Mouse (Mus musculus) stomach, postnatal 0 days (tissue): ENCODE data around the gene Prickle2. TPM values are rescaled to one million over a fixed set of nuclear protein-coding genes. Genes with fewer than 3 reads are reported as not detected.

Source experiments
- ATAC-seq: fragments of 200-750 bp; cut with Nextera tagmentation; 2 replicates; pipeline ENCODE4 v1.8.0; 2017; ENCODE audit not compliant: low FRiP score, low TSS enrichment
- DNase-seq: peaks from one replicate; pipeline ENCODE4 v3.0.0-alpha.2; 2016; ENCODE audit warnings: low spot score
- H3K27ac ChIP-seq: fragments of 300-500 bp; sonication (generic); replicated peaks from 2 replicates; pipeline ENCODE4 v1.5.1; 2014; ENCODE audit warnings: mild to moderate bottlenecking, control low read depth
- H3K27me3 ChIP-seq: fragments of 300-500 bp; sonication (generic); 2 replicates; pipeline ENCODE4 v1.6.1; 2014; ENCODE audit warnings: low read length; ENCODE audit not compliant: control insufficient read depth, insufficient read depth
- H3K36me3 ChIP-seq: fragments of 300-500 bp; sonication (generic); 2 replicates; pipeline ENCODE4 v1.6.1; 2014; ENCODE audit warnings: low read length, mixed read lengths; ENCODE audit not compliant: control insufficient read depth, insufficient read depth
- H3K4me1 ChIP-seq: fragments of 300-500 bp; sonication (generic); replicated peaks from 2 replicates; pipeline ENCODE4 v1.6.1; 2014; ENCODE audit warnings: antibody characterized with exemption; ENCODE audit not compliant: control insufficient read depth, insufficient read depth
- H3K4me2 ChIP-seq: fragments of 300-500 bp; sonication (generic); replicated peaks from 2 replicates; pipeline ENCODE4 v1.6.1; 2014; ENCODE audit warnings: low read depth, mild to moderate bottlenecking, control low read depth, moderate library complexity
- H3K4me3 ChIP-seq: fragments of 300-500 bp; sonication (generic); 2 replicates; pipeline ENCODE4 v1.5.1; 2014; ENCODE audit warnings: low read depth, low read length, control low read depth
- H3K9ac ChIP-seq: fragments of 300-500 bp; sonication (generic); 2 replicates; pipeline ENCODE4 v1.6.1; 2014; ENCODE audit warnings: mild to moderate bottlenecking, low read length, control low read depth, mixed read lengths
- H3K9me3 ChIP-seq: fragments of 300-500 bp; sonication (generic); 2 replicates; pipeline ENCODE4 v1.6.1; 2016; ENCODE audit warnings: low read length; ENCODE audit not compliant: control insufficient read depth
- CTCF ChIP-seq: IDR thresholded peaks from 2 replicates; pipeline ENCODE4 v1.5.1; 2016; ENCODE audit warnings: antibody characterized with exemption, low read depth, mild to moderate bottlenecking, moderate library complexity
- EP300 ChIP-seq: optimal IDR thresholded peaks from 2 replicates; pipeline ENCODE3; 2016; ENCODE audit warnings: antibody characterized with exemption
- WGBS: fragments of 180-500 bp; shearing (Covaris S2); extraction: QIAGEN DNeasy Blood & Tissue Kit; methylation state at CpG from one replicate; pipeline ENCODE4 v1.1.7; 2014; 5-methylcytosine and 5-hydroxymethylcytosine counted together
- polyA plus RNA-seq: library from polyadenylated mRNA; unstranded; fragments of >200 nt; fragmentation: Nextera tagmentation; extraction: Ambion mirVana; gene quantifications from 2 replicates; pipeline ENCODE4 v1.2.1, GENCODE M21; 2015

Gene Prickle2
- polyA plus RNA-seq, 1 experiment from 2014 or later: 2.3 TPM

- DNase-seq (no peak), ATAC-seq (no peak)
- H3K4me3 ChIP-seq: no peak overlapping the region
- no peaks in the 10 kb centered on the region for H3K9me3 ChIP-seq
- H3K9ac ChIP-seq: no peak overlapping the region
- no peaks in the 10 kb centered on the region; the same call in 1 of the 2 replicates for H3K36me3 ChIP-seq
- no peak overlapping the region for H3K27ac ChIP-seq
- 52% methylated on average over 10 of the region's 10 CpGs for WGBS
- H3K4me2 ChIP-seq: no peak overlapping the region
- H3K4me1 ChIP-seq: no peaks in the 10 kb centered on the region
- TF ChIP-seq CTCF (no peak), EP300 (no peak)
- H3K27me3 ChIP-seq: no peaks in the 10 kb centered on the region
Measured at GRCm38 (mm10) chr6:92381085-92381484, 324.9 kb downstream of the Prickle2 start.

- no peaks in the 10 kb centered on the region for H3K27me3 ChIP-seq
- WGBS: 89% methylated on average over 6 of the region's 6 CpGs
- TF ChIP-seq CTCF: no peak
- no peak for TF ChIP-seq EP300
- ATAC-seq: no peak
- H3K4me2 ChIP-seq: no peak overlapping the region
- no peak overlapping the region for H3K4me3 ChIP-seq
- no peaks in the 10 kb centered on the region; the same call in 1 of the 2 replicates for H3K4me1 ChIP-seq
- H3K9ac ChIP-seq: no peak overlapping the region
- no peak overlapping the region for H3K27ac ChIP-seq
- no peak for DNase-seq
- no peaks in the 10 kb centered on the region; the same call in 1 of the 2 replicates for H3K36me3 ChIP-seq
- no peaks in the 10 kb centered on the region for H3K9me3 ChIP-seq
Measured at GRCm38 (mm10) chr6:92374826-92375225, 331.1 kb downstream of the Prickle2 start.

GRCm38 (mm10) chr6:92370896-92371295 lies 335.1 kb downstream of the Prickle2 start:
- H3K9ac ChIP-seq: no peak overlapping the region
- no peak overlapping the region for H3K4me2 ChIP-seq
- no peak for DNase-seq
- 28% methylated on average over 5 of the region's 5 CpGs for WGBS
- no peak overlapping the region for H3K27ac ChIP-seq
- ATAC-seq: no peak; the same call in 1 of the 2 replicates
- no peaks in the 10 kb centered on the region; the same call in 1 of the 2 replicates for H3K36me3 ChIP-seq
- H3K9me3 ChIP-seq: no peaks in the 10 kb centered on the region
- no peak for TF ChIP-seq CTCF
- no peak for TF ChIP-seq EP300
- no peaks in the 10 kb centered on the region for H3K27me3 ChIP-seq
- H3K4me3 ChIP-seq: no peak overlapping the region
- no peaks in the 10 kb centered on the region; the same call in 1 of the 2 replicates for H3K4me1 ChIP-seq

GRCm38 (mm10) chr6:92347278-92348028 lies 358.5 kb downstream of the Prickle2 start:
- Histone ChIP-seq H3K36me3 (no peaks in the 10 kb centered on the region), H3K9me3 (no peaks in the 10 kb centered on the region), H3K4me1 (no peaks in the 10 kb centered on the region), H3K4me3 (no peak overlapping the region), H3K4me2 (no peak overlapping the region), H3K9ac (no peak overlapping the region), H3K27me3 (no peaks in the 10 kb centered on the region), H3K27ac (no peak overlapping the region)
- ATAC-seq: no peak
- 77% methylated on average over 10 of the region's 10 CpGs for WGBS
- no peak for DNase-seq
- TF ChIP-seq CTCF (no peak), EP300 (no peak)

- no peak for TF ChIP-seq CTCF
- TF ChIP-seq EP300: no peak
- Histone ChIP-seq H3K9ac (no peak overlapping the region), H3K4me2 (no peak overlapping the region), H3K9me3 (no peaks in the 10 kb centered on the region), H3K27me3 (no peaks in the 10 kb centered on the region), H3K4me3 (no peak overlapping the region), H3K27ac (no peak overlapping the region), H3K36me3 (no peaks in the 10 kb centered on the region), H3K4me1 (no peaks in the 10 kb centered on the region)
- 48% methylated on average over 7 of the region's 7 CpGs for WGBS
- no peak for DNase-seq
- ATAC-seq: no peak
Measured at GRCm38 (mm10) chr6:92346729-92347128, 359.2 kb downstream of the Prickle2 start.

GRCm38 (mm10) chr6:92345151-92345550 lies 360.8 kb downstream of the Prickle2 start:
- Histone ChIP-seq H3K9me3 (no peaks in the 10 kb centered on the region), H3K4me3 (no peak overlapping the region), H3K4me1 (no peaks in the 10 kb centered on the region), H3K27me3 (no peaks in the 10 kb centered on the region), H3K36me3 (no peaks in the 10 kb centered on the region), H3K9ac (no peak overlapping the region), H3K27ac (no peak overlapping the region), H3K4me2 (no peak overlapping the region)
- 76% methylated on average over 2 of the region's 2 CpGs for WGBS
- no peak for DNase-seq
- ATAC-seq: no peak
- TF ChIP-seq EP300 (no peak), CTCF (no peak)
